Mouse (Mus musculus): Measurements from ENCODE around the gene Slc37a1. TPM values are rescaled to one million over a fixed set of nuclear protein-coding genes. Genes with fewer than 3 reads are reported as not detected.

Gene Slc37a1
- total and polyA plus RNA-seq, 3 experiments = 14.2 to 15.0 TPM; not detected in 1

DNA sequence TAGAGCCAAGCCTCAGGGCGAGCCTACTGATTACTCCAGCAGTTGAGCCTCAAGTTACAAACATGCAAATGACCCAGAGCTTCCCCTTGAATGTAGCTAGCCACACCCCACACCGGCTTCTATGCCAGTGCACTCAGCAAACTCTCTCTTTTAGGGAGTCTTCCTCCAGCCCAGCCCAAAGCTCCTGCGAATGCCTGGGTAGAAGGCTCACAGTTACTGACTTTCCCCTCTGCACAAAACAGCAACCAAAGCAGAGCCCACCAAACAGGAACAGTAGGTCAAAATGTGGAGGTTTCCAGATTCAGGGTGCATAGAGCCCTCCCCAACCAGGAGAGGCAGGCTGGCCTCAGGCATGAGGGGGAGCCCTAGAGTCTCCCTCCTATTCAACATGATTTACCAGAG is 21.4 kb upstream of the Slc37a1 start:
- no peaks in the 10 kb centered on the region; a peak in 1 of 4 replicates for H3K27me3 ChIP-seq (ENCODE audit: control insufficient read depth in 1 of 2, insufficient read depth in 2 of 2, low read length in 2 of 2)
- no peak overlapping the region; a peak in 1 of 4 replicates for H3K4me3 ChIP-seq (ENCODE audit: control insufficient read depth in 1 of 2, insufficient read depth in 1 of 2, low read depth in 2 of 2, low read length in 2 of 2)
- peak; percentile 80 for DNase-seq (ENCODE audit: low read depth, low spot score)
- H3K4me1 ChIP-seq (ENCODE audit: control insufficient read depth in 1 of 2, insufficient read depth in 2 of 2, low read length in 2 of 2) = peaks cover 0 to 6% of the 10 kb centered on the region in 2 experiments; a peak in 2 of 4 replicates
- H3K9me3 ChIP-seq (replicated peaks; ENCODE audit: insufficient read depth, low read length) = no peaks in the 10 kb centered on the region
- no peaks in the 10 kb centered on the region for H3K79me2 ChIP-seq (ENCODE audit: control insufficient read depth, insufficient read depth, low read length, poor library complexity)
- H3K27ac ChIP-seq (ENCODE audit: control insufficient read depth, low read depth, low read length) = no peak overlapping the region
- no peak overlapping the region for H3K9ac ChIP-seq (ENCODE audit: control insufficient read depth, low read depth, low read length, poor library complexity, severe bottlenecking)
- peak in 1 of 3 experiments; percentile 19; a peak in 2 of 6 replicates for TF ChIP-seq CTCF (IDR thresholded peaks at IDR 0.05 in 2 of 3, conservative IDR thresholded peaks at IDR 0.05 in 1 of 3; ENCODE audit: control insufficient read depth in 1 of 3, insufficient read depth in 1 of 3, low read depth in 2 of 3, low read length in 3 of 3, poor library complexity in 1 of 3, severe bottlenecking in 1 of 3)
- no peak for TF ChIP-seq TCF12 (IDR thresholded peaks at IDR 0.05; ENCODE audit: low read depth, low read length)
- no peaks in the 10 kb centered on the region for H3K36me3 ChIP-seq (ENCODE audit: control insufficient read depth in 1 of 2, insufficient read depth in 2 of 2, low read length in 2 of 2)

DNA sequence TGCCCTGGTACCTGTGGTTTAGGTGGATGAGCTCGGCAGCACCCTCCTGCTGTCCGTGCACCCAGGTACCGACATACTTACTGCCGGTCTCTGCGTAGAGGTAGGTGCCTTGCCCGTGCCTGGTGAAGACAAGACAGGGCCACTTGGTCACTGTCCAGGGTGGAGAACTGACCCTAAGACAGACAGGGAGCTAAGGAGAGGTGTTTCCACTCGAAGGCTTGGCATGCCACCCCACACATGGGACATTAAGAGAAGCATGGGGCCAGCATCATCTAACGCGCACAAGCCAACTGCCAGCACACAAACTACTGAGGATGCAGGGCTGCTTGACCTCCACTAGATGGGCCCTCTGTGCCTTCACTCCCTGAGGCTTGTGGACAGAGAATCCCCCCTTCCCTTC is 20.8 kb upstream of the Slc37a1 start:
- Histone ChIP-seq H3K36me3 (ENCODE audit: control insufficient read depth in 1 of 2, insufficient read depth in 2 of 2, low read length in 2 of 2) (no peaks in the 10 kb centered on the region; a peak in 1 of 4 replicates), H3K27ac (ENCODE audit: control insufficient read depth, low read depth, low read length) (no peak overlapping the region), H3K4me1 (ENCODE audit: control insufficient read depth in 1 of 2, insufficient read depth in 2 of 2, low read length in 2 of 2) (peaks cover 0 to 11% of the 10 kb centered on the region in 2 experiments; a peak in 2 of 4 replicates), H3K9ac (ENCODE audit: control insufficient read depth, low read depth, low read length, poor library complexity, severe bottlenecking) (no peak overlapping the region), H3K79me2 (ENCODE audit: control insufficient read depth, insufficient read depth, low read length, poor library complexity) (no peaks in the 10 kb centered on the region), H3K27me3 (ENCODE audit: control insufficient read depth in 1 of 2, insufficient read depth in 2 of 2, low read length in 2 of 2) (no peaks in the 10 kb centered on the region; a peak in 1 of 4 replicates), H3K4me3 (ENCODE audit: control insufficient read depth in 1 of 2, insufficient read depth in 1 of 2, low read depth in 2 of 2, low read length in 2 of 2) (no peak overlapping the region), H3K9me3 (replicated peaks; ENCODE audit: insufficient read depth, low read length) (no peaks in the 10 kb centered on the region)
- TF ChIP-seq USF2 (IDR thresholded peaks at IDR 0.05; ENCODE audit: borderline replicate concordance in 1 of 2, insufficient read depth in 1 of 2, low read depth in 1 of 2, low read length in 2 of 2) = no peak
- TF ChIP-seq EP300 (IDR thresholded peaks at IDR 0.05; ENCODE audit: low read depth in 1 of 2, low read length in 2 of 2) = no peak
- no peak for TF ChIP-seq RAD21 (IDR thresholded peaks at IDR 0.05; ENCODE audit: low read depth, low read length)
- TF ChIP-seq POLR2A (IDR thresholded peaks at IDR 0.05; ENCODE audit: control insufficient read depth in 1 of 2, insufficient read depth in 1 of 2, low read depth in 1 of 2, low read length in 2 of 2, poor library complexity in 1 of 2) = no peak
- TF ChIP-seq TCF12 (IDR thresholded peaks at IDR 0.05; ENCODE audit: low read depth, low read length) = no peak
- no peak for TF ChIP-seq MAX (IDR thresholded peaks at IDR 0.05; ENCODE audit: low read length)
- TF ChIP-seq HCFC1 (IDR thresholded peaks at IDR 0.05; ENCODE audit: low read depth, low read length) = no peak
- TF ChIP-seq GABPA (IDR thresholded peaks at IDR 0.05; ENCODE audit: low read depth, low read length) = no peak
- TF ChIP-seq TBP (IDR thresholded peaks at IDR 0.05; ENCODE audit: low read depth, low read length) = no peak
- TF ChIP-seq TAL1 (IDR thresholded peaks at IDR 0.05; ENCODE audit: low read length) = no peak
- TF ChIP-seq POLR2AphosphoS5 (IDR thresholded peaks at IDR 0.05; ENCODE audit: borderline replicate concordance, low read depth, low read length) = no peak
- no peak for TF ChIP-seq KAT2A (conservative IDR thresholded peaks at IDR 0.05; ENCODE audit: low read depth, low read length)
- TF ChIP-seq CHD1 (IDR thresholded peaks at IDR 0.05; ENCODE audit: low read depth, low read length) = no peak
- no peak for TF ChIP-seq E2F4 (IDR thresholded peaks at IDR 0.05; ENCODE audit: borderline replicate concordance, low read depth, low read length)
- no peak for TF ChIP-seq ZMIZ1 (IDR thresholded peaks at IDR 0.05; ENCODE audit: low read depth, low read length)
- no peak for TF ChIP-seq JUND (IDR thresholded peaks at IDR 0.05; ENCODE audit: low read depth, low read length)
- DNase-seq (ENCODE audit: low read depth, low spot score) = no peak

All from MEL (cell line).